Mouse (Mus musculus) neural tube, embryonic 14.5 days (tissue): ENCODE results near the gene Evx2. TPM values are rescaled to one million over a fixed set of nuclear protein-coding genes. Genes with fewer than 3 reads are reported as not detected.
A peak's percentile ranks its signal among the peaks of the same experiment; 100 is the strongest.

Experiments used
- ATAC-seq: fragments of 200-750 bp; cut with Nextera tagmentation; 2 replicates; pipeline ENCODE4 v1.8.0; 2017; ENCODE audit warnings: low read depth, mild to moderate bottlenecking, moderate TSS enrichment, moderate library complexity
- H3K27ac ChIP-seq: fragments of 300-500 bp; sonication (generic); 2 replicates; pipeline ENCODE4 v1.5.1; 2014; ENCODE audit warnings: low read depth, mild to moderate bottlenecking, control low read depth, low read length, moderate library complexity, mixed read lengths
- H3K27me3 ChIP-seq: fragments of 300-500 bp; sonication (generic); 2 replicates; pipeline ENCODE4 v1.6.1; 2014; ENCODE audit warnings: low read length; ENCODE audit not compliant: control insufficient read depth, insufficient read depth
- H3K36me3 ChIP-seq: fragments of 300-500 bp; sonication (generic); 2 replicates; pipeline ENCODE4 v1.6.1; 2014; ENCODE audit warnings: low read length, mixed read lengths; ENCODE audit not compliant: control insufficient read depth, insufficient read depth
- H3K4me1 ChIP-seq: fragments of 300-500 bp; sonication (generic); 2 replicates; pipeline ENCODE4 v1.6.1; 2014; ENCODE audit warnings: low read length; ENCODE audit not compliant: control insufficient read depth, insufficient read depth
- H3K4me2 ChIP-seq: fragments of 300-500 bp; sonication (generic); 2 replicates; pipeline ENCODE4 v1.6.1; 2014; ENCODE audit warnings: mild to moderate bottlenecking, low read depth, low read length, control low read depth
- H3K4me3 ChIP-seq: fragments of 300-500 bp; sonication (generic); 2 replicates; pipeline ENCODE4 v1.5.1; 2014; ENCODE audit warnings: low read depth, low read length, control low read depth, mixed read lengths
- H3K9ac ChIP-seq: fragments of 300-500 bp; sonication (generic); replicated peaks from 2 replicates; pipeline ENCODE4 v1.6.1; 2014; ENCODE audit warnings: low read depth, mild to moderate bottlenecking, control low read depth, low read length, mixed read lengths
- H3K9me3 ChIP-seq: fragments of 300-500 bp; sonication (generic); 2 replicates; pipeline ENCODE4 v1.6.1; 2016; ENCODE audit warnings: low read length; ENCODE audit not compliant: control insufficient read depth
- WGBS: fragments of 180-500 bp; shearing (Covaris S2); extraction: QIAGEN DNeasy Blood & Tissue Kit; methylation state at CpG from one replicate; pipeline ENCODE4 v1.1.7; 2014; 5-methylcytosine and 5-hydroxymethylcytosine counted together
- polyA plus RNA-seq: library from polyadenylated mRNA; unstranded; fragments of >200 nt; fragmentation: Nextera tagmentation; extraction: Ambion mirVana; gene quantifications from 2 replicates; pipeline ENCODE4 v1.2.1, GENCODE M21; 2014

Gene Evx2
- polyA plus RNA-seq, 1 experiment from 2014 or later: 0.55 TPM

DNA sequence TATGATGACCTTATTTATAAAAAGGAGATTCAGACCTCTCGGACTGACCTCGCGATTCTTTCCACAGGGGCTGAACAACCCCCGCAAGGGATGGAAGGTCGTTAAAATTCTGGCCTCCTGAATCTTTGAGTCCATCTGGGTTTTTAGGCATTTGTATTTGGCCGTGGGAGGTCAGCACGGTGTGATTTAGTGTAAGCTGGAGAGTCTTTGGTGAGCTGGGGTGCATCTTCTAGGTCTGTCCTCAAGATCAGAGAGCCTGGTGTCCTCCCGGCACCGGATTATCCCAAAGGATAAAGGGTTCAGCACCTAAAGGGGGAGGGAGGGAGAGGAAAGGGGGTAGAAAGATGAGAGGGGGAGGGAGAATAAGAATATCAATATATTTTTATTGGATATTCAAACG lies 44.0 kb upstream of the Evx2 start:
- peak overlapping the region; percentile 100 for H3K27ac ChIP-seq
- H3K36me3 ChIP-seq: no peaks in the 10 kb centered on the region
- peaks cover 15% of the 10 kb centered on the region; the same call in 1 of the 2 replicates for H3K4me1 ChIP-seq
- H3K4me2 ChIP-seq: peak overlapping the region; percentile 75
- H3K9ac ChIP-seq: peak overlapping the region; percentile 99
- 17% methylated on average over 10 of the region's 10 CpGs for WGBS
- no peaks in the 10 kb centered on the region for H3K9me3 ChIP-seq
- no peak for ATAC-seq
- peak overlapping the region; percentile 77 for H3K4me3 ChIP-seq
- no peaks in the 10 kb centered on the region for H3K27me3 ChIP-seq

DNA sequence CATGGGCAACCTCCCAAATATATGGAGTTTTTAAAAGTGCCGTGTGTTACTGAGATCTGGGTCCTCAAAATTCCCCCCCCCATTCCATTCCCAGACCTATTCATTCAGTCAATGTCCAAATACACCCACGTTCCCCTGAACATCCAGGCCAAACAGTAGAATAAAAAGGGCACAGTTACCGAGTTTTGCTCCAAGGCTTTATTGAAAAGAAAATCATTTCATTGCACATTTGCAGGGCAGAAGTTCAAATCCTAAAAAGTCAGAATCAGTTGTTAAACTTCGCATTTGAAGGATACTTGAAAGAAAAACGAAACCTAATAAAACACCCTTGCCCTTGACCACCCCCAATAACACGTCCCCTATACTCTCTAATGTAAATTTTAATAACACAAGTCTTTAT lies 43.5 kb upstream of the Evx2 start:
- no peaks in the 10 kb centered on the region for H3K27me3 ChIP-seq
- H3K9me3 ChIP-seq: no peaks in the 10 kb centered on the region
- H3K4me3 ChIP-seq: no peak overlapping the region; the same call in 1 of the 2 replicates
- H3K4me1 ChIP-seq: peaks cover 14% of the 10 kb centered on the region; the same call in 1 of the 2 replicates
- peak overlapping the region; percentile 75 for H3K4me2 ChIP-seq
- H3K36me3 ChIP-seq: no peaks in the 10 kb centered on the region
- ATAC-seq: no peak
- no peak overlapping the region; the same call in 1 of the 2 replicates for H3K27ac ChIP-seq
- WGBS: 30% methylated on average over 6 of the region's 6 CpGs
- peak overlapping the region; percentile 99; the same call in 1 of the 2 replicates for H3K9ac ChIP-seq

DNA sequence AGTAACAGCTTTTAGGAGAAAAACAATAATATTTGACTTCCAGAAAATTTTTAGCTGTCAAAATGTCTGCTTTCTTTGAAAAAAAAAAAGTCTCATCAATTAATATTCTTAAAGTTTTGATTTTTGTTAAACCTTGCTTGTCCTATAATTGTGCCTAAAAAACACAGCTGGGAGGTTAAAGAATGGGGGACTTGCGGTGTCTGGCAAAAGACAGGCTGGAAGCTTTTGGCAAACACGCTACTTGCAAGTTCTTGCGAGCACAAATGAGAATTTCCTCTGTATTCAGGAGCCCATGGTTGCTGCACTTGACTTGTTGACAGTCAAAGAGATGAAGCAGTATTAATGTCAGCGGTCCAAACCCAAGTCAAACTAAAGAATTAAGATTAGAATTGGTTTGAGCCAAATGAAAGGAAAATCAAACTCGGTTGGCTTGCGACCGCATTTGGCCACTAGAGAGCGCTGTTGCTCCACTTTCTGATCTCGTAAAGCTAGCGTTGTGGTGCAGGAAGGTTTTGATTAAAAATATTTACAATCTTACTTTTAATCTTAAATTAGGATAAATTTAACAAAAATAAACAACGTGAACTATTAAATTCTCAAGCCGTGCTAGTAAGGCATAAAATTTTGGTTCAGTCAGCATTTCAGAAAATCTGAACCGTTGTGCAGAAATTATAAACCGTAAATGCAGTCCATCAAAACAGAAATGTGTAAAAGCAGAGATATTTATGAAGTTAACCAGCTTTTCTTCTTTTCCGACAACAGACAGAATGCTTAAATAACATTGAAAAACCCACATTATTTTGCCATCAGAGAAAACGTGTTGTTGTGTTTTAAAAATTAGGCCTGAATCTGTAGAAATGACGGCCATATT lies 42.8 kb upstream of the Evx2 start:
- Histone ChIP-seq H3K4me1 (peaks cover 16% of the 10 kb centered on the region; the same call in 1 of the 2 replicates), H3K27ac (peak overlapping the region; percentile 48; the same call in 1 of the 2 replicates), H3K9me3 (no peaks in the 10 kb centered on the region), H3K27me3 (no peaks in the 10 kb centered on the region), H3K4me2 (peak overlapping the region; percentile 75), H3K4me3 (peak overlapping the region; percentile 16; the same call in 1 of the 2 replicates), H3K36me3 (no peaks in the 10 kb centered on the region), H3K9ac (no peak overlapping the region; the same call in 1 of the 2 replicates)
- no peak for ATAC-seq
- WGBS: 11% methylated on average over 17 of the region's 17 CpGs

DNA sequence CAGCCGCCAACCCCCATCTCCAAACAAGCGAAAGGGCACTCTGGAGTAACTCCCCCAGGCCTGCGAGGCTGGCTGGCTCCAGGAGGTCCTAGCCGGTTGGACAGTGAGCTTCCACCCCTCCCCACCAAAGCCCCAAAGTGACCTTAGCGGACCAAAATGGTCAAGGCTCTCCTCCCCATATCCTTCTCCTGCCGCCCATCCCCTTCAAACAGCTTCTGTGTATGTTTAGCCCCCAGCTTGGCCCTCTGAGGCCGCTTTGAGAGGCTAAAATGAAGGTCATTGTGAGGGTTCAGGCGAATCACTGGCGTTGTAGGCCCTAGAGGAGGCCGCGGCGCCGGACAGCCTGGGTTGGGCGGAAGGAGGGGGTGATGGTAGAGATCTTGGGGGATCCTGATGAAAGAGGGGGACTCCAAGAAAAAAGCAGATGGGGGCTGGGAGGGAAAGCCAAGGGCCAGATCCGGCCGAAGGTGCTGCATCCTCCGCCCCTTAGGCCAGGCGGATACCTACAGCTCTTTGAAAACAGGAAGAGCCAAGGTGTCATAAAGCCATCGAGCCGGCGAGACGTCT lies 41.3 kb upstream of the Evx2 start:
- Histone ChIP-seq H3K36me3 (no peaks in the 10 kb centered on the region), H3K4me2 (peak overlapping the region; percentile 74), H3K27ac (peak overlapping the region; percentile 90), H3K4me1 (peaks cover 15% of the 10 kb centered on the region; the same call in 1 of the 2 replicates), H3K9ac (peak overlapping the region; percentile 92), H3K27me3 (0 out of 2 replicates have a peak, but pooled peaks cover under 1% of the 10 kb centered on the region), H3K4me3 (peak overlapping the region; percentile 53), H3K9me3 (no peaks in the 10 kb centered on the region)
- no peak for ATAC-seq
- WGBS: 6% methylated on average over 22 of the region's 22 CpGs

DNA sequence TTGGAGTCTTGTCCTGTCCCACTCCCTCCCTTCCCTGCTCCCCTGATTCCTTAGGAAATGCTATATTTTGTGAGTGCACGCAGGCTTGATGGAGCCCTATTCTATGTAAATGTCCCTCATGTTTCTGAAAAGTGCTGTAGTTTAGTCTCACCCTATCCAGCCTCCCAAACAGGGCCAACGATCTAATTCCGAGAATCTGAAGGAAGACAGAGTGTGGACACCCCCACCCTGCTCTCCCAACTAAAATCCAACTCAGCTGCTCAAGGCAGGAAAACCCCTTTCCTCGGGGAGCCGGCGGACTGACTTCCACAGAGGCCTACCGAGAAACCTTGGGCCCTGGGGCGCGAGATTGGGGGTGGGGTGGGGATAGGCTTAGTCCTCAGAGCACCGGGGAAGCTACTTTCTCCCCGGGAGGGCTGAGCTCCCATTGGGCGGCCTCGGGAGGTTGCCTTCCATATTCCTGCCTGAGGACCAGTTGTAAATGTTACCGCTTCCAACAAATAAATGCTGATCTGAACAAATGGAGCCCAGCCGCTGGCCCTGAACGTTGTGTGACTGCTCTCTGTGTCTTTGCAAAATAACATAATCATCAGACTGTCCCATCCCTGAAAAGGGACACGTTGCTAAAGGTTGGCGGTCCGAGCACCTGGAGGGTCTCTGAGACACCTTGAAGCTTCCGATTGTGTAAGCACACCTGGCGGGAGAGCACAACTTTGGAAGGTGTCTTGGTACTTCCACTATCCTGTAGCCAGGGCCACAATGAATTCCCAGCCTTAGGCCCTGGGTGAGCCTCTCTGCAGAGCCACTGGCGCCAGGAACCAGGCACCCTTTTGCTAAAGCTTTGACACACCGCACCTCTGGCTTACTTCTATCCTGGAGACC lies 40.5 kb upstream of the Evx2 start:
- peak overlapping the region; percentile 74 for H3K4me2 ChIP-seq
- H3K36me3 ChIP-seq: no peaks in the 10 kb centered on the region
- H3K27me3 ChIP-seq: peaks cover 5% of the 10 kb centered on the region; the same call in 1 of the 2 replicates
- H3K9me3 ChIP-seq: no peaks in the 10 kb centered on the region
- no peak for ATAC-seq
- WGBS: 7% methylated on average over 23 of the region's 23 CpGs
- peak overlapping the region; percentile 90 for H3K27ac ChIP-seq
- peak overlapping the region; percentile 92 for H3K9ac ChIP-seq
- peak overlapping the region; percentile 53 for H3K4me3 ChIP-seq
- peaks cover 15% of the 10 kb centered on the region; the same call in 1 of the 2 replicates for H3K4me1 ChIP-seq

DNA sequence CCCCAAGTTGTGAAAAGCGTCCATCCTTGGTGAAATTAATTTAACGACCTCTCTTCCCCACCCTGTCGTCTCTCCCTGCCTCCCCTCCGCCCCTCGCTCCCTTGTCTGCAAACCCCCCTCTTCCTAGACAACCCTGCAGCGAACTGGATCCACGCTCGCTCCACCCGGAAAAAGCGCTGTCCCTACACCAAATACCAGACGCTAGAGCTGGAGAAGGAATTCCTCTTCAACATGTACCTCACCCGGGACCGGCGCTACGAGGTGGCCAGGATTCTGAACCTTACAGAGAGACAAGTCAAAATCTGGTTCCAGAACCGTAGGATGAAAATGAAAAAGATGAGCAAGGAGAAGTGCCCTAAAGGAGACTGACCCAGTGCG lies 39.7 kb upstream of the Evx2 start:
- no peaks in the 10 kb centered on the region for H3K36me3 ChIP-seq
- H3K9ac ChIP-seq: peak overlapping the region; percentile 92
- 3% methylated on average over 17 of the region's 17 CpGs for WGBS
- peak overlapping the region; percentile 90 for H3K27ac ChIP-seq
- H3K4me3 ChIP-seq: peak overlapping the region; percentile 53
- H3K9me3 ChIP-seq: no peaks in the 10 kb centered on the region
- peaks cover 7% of the 10 kb centered on the region; the same call in 1 of the 2 replicates for H3K27me3 ChIP-seq
- peak overlapping the region; percentile 74 for H3K4me2 ChIP-seq
- peaks cover 15% of the 10 kb centered on the region; the same call in 1 of the 2 replicates for H3K4me1 ChIP-seq
- ATAC-seq: 0 out of 2 replicates have a peak, but pooled peaks have one; percentile 9

DNA sequence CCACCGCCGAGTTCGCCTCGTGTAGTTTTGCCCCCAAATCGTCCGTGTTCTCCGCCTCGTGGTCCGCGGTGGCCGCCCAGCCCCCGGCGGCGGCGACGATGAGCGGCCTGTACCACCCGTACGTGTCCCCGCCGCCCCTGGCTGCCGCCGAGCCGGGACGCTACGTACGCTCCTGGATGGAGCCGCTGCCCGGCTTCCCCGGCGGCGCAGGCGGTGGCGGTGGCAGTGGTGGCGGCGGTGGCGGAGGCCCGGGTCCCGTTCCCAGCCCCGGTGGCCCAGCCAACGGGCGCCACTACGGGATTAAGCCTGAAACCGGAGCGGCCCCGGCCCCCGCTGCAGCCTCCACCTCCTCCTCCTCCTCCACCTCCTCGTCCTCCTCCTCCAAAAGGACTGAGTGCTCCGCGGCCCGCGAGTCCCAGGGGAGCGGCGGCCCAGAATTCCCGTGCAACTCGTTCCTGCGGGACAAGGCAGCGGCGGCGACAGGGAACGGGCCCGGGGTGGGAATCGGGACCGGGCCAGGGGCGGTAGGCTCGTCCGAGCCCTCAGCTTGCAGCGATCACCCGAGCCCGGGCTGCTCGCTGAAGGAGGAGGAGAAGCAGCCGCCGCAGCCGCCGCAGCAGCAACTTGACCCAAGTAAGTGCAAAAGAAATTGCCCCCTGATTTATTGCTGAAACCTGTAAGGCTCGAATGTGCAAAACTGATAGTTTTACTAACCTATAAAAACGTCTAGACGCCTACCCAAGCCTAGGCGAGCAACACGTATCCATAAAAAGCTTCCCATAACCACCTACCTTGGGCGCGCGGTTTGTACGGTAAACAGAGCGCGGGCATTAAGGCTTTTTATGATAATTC lies 39.1 kb upstream of the Evx2 start:
- peak; percentile 25 for ATAC-seq
- peak overlapping the region; percentile 90 for H3K27ac ChIP-seq

More for the DNA sequence above, 39.1 kb upstream of the Evx2 start:
- Histone ChIP-seq H3K9ac (peak overlapping the region; percentile 92), H3K4me1 (peaks cover 9% of the 10 kb centered on the region; the same call in 1 of the 2 replicates), H3K27me3 (peaks cover 7% of the 10 kb centered on the region; the same call in 1 of the 2 replicates), H3K4me3 (peak overlapping the region; percentile 53), H3K9me3 (no peaks in the 10 kb centered on the region), H3K4me2 (peak overlapping the region; percentile 74), H3K36me3 (no peaks in the 10 kb centered on the region)
- WGBS: under 1% methylated on average over 61 of the region's 86 CpGs
